Mouse (Mus musculus) embryo, embryonic 10 days (tissue): Measurements from ENCODE around the gene Zfp12.

Experiments used
- DNase-seq: peaks from one replicate; pipeline ENCODE4 v3.0.0-alpha.2; 2015; ENCODE audit warnings: low spot score

Zfp12 gene

DNA sequence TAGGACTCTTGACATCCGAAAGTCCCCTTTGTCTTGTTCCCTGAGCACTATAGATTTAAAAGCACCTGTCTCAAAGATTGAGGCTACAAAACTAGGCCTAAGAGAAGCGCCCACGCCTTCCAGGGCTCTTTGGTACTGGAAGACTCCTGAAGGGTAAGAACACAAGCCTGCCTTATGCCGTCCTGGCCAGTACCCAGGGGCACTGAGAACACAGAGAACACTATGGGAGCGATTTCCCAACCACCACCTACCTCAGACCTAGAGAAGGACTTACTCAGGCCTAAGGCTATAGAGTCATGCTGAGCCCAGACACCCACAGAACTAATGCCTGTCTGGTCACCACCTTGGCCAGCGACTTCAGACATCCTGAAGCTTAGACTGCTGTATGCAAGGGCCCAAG lies 31.8 kb downstream of the Zfp12 start:
- no peak for DNase-seq

DNA sequence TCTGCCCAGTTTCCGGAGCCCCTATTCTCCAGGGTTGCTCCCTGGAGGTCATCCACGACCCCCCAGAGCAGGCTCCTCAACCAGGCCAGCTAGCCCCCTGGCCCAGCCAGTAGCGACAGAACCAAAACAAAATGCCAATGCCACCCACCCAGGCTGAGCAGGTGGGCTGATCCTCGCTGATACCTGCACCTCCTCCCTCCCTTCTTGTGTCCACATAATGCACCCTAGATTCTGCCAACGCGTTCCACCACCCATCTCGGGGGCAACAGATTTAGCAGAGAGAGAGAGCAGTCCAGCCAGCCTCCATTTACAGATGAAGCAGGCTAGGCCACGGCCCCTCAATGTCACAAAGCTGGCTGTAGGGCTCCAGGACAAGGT lies 34.0 kb downstream of the Zfp12 start:
- no peak for DNase-seq

DNA sequence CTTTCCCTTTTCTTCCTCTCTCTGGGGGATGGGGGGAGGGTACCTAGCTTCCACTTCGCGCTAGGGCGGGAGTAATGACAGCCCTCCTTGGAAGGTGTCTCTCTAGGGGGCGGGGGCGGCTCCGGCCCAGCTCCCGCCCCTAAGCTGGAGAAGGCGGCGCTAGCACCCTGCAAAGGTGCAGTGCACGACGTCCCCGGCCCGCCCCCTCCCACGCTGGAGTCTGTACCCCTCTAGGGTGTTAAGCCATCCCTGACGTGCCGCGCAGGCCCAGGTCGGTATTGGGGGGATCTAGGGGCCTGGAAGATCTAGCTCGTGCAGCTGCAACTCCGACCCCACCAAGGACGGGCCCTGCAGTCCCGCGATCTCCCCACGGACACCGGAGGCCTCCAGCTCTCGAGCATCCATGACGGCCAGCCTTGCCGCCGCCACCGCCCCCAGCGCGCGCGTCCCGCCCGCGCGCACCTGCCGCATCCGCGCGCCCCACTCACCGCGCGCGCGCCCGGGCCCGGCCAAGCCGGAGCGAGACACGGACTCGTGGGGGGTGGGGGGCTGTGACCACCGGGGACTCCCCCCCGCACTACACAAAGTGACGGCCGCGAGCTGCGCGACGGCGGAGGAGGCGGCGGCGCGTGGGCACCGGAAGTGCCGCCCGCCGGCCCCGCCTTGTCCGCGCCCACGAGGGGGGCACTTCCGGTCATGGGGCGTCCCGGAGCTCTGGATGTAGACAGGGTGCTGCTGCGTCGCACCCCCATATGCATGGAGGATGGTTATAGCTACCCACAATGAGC lies 34.6 kb downstream of the Zfp12 start, which contains the start of gene Zfp316:
Zfp316 (minus strand) TSS at position 660 of the 788 bp plus-strand sequence.
- peak; percentile 71 for DNase-seq

DNA sequence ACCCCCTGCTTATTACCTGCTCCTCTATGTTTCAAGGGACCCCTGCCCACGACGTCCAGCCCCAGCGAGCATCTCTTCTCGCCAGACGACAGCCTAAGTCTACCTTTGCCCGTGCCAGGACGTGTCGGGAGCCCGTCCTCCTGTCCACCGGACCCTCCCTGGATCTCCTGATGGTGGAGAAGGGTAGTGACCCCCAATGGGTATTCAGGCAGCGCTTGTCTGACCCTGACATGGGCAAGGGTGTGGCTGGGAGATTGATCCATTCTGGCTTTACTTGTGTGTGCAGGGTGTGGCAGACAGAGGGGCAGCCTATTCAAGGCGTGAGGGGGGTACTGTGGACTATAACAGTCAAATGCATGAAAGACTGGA lies 35.2 kb downstream of the Zfp12 start:
- DNase-seq = no peak

DNA sequence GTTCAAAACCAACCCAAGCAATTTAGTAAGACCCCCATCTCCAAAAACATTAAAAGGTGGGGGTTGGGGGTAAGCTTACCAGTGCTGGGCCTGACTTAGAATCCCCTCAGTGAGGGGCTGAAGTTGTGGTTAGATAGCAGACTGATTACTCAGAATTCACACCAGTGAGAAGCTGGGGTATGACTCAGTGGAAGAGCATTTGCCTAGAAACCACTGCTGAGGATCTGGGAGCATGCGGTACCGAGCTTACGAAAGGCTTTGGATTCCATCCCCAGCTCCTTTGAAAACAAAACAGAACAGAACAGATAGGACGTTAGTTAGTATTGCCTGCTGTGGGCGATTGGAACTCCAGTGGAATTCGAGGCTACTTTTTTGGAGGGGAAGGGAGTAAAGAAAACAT lies 36.7 kb downstream of the Zfp12 start:
- DNase-seq = no peak

DNA sequence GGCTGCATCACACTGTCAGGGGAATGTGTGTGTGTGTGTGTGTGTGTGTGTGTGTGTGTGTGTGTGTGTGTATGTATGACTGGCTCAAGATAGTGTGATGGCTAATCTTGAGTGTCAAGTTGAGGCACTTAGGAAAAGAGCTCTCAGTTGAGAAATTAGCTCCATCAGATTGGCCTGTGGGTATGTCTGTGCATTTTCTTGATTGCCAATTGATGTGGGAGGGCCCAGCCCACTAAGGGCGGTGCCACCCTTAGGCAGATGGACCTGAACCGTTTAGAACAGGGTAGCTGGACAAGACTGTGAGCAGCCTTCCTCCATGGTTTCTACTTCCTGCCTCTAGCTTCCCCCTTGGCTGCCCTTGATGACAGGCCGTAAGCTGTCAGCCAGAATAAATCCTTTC lies 37.1 kb downstream of the Zfp12 start:
- DNase-seq = no peak

DNA sequence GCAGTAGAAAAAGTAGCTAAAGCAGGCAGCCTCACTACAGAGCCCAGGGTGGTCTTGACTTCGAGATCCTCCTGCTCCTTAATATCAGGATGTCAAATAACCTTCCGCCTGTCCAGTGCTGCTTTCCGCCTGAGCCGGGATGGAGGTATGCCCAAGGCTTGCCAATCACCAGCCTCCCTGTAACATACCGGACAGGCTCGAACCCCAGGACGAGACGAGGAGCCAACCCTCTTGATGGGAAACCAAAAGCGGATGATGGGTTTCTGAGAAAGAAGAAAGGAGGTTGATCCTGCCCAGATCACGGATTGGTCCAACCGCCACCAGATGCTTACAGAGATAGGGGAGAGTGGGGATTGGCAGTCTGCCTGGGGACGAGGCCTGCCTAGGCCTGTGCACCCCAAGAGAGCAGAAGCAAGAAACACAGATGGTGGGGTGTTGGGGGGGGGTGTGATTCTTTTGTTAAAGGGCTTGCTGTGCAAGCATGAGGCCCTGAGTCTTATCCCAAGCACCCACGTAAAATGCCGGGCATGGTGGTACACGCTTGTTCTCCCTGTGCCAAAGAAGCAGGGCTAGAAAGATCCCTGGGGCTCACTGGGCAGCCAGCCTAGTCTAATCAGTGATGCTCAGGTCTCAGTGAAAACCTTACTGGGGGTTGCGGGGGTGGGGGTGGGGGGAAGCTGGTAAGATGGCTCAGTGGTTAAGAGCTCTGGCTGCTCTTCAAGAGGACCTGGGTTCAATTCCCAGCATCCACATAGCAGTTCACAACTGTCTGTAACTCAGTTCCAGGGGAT lies 37.8 kb downstream of the Zfp12 start:
- no peak for DNase-seq

DNA sequence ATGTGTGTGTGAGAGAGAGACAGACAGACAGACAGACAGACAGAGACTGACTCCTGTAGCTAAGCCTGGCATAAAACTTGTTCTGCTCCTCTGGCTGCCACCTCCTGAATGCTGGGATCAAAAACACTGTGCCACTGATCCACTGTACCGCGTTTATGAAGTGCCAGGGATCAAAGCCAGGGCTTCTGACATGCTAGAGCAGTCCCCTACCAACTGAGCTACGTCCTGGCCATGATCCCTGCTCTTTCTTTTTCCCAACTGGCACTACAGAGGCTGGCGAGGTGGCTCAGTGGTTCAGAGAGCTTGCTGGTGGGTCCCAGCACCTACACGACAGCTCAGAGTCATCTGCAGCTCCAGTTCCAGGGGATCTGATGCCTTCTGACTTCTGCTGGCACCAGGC lies 40.8 kb downstream of the Zfp12 start:
- no peak for DNase-seq

DNA sequence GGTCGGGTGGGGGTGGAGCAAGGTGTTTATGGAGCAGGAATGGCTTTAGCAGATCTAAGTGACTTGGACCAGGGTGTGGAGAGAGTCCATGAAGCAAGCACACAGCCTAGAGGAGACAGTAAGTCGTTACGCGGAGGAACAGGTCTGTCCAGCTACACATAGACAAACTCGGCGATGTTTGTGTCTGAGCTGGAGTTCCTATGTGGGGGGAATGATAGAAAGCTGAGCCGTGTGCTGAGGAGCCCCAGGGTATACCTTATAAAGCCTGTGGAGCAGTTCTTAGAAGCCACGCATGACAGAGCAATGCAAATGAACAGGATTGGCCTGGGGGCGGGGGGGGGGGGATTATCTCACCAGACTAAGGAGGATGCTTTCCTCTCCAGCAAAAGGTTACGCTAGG lies 44.3 kb downstream of the Zfp12 start:
- no peak for DNase-seq

DNA sequence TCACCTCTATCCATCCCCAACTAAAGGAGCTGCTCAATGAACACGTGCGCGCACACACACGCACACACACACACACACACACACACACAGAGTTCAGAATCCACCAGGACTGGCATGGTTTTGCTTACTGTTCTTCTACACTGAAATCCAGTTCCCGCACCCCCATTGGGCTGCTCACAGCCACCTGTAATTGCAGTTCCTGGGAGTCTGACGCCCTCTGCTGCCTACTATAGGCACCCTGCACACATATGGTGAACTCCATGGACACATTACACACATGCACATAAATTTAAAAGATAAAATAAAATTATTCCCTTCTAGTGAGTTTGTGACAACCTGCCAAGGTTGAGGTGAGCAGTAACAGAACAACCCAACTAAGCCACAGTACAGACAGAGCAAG lies 49.8 kb downstream of the Zfp12 start:
- no peak for DNase-seq

DNA sequence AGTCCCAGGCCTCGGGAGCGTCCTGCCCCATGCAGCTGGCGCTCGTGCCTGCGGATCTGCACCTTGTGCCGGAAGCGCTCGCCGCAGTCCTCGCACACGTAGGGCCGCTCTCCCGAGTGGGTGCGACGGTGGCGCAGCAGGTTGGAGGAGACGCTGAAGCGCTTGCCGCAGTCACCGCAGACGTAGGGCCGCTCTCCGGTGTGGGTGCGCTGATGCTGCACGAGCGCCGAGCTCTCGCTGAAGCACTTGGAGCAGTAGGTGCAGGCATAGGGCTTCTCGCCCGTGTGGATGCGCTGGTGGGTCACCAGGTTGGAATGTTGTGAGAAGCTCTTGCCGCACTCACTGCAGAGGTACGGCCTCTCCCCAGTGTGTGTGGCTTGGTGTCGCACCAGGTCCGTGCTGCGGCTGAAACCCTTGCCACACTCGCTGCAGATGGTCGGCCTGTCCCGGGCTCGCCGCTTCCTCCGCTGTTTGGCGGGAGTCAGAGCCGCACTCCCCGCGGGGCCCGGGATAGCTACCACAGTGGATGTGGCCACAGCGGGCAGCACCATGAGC lies 52.9 kb downstream of the Zfp12 start:
- DNase-seq = peak; percentile 33

DNA sequence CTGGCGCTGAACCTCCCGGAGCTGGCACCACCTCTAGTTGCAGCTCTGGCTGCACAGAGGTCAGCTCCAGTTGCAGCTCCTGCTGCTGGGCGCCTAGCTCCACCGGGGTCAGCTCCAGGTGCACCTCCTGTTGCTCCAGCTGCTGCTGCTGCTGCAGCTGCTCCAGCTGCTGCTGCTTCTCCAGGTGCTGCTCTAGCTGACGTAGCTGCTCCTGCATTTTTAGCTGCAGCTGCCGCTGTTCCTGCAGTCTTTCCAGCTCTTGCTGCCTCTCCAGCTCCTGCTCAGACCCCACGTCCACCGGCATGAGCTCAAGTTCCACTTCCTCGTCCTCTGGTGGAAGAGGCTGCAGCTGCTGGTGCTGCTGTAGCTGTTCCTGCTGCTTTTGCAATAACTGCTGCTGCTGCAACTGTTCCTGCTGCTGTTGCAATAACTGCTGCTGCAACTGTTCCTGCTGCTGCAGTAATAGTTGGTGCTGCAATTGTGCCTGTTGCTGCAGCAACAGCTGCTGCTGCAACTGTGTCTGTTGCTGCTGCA lies 53.5 kb downstream of the Zfp12 start:
- no peak for DNase-seq

DNA sequence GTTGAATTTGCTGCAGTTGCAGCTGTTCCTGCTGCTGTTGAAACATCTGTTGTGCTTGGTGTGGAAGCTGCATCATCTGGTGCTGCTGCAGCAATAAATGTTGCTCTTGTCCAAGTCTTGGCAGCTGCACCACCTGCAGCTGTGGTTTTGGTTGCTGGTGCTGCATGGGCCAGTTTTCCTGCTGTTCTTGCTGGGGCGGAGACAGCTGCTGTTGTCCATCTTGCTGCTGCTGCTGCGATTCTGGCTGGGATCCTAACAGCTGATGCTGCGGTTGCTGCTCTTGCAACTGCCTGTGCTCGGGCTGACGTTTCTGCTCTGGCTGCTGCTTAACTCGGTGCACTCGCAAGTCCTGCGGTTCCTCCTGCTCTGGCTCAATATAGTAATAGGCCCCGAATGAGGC lies 54.3 kb downstream of the Zfp12 start:
- DNase-seq = no peak

DNA sequence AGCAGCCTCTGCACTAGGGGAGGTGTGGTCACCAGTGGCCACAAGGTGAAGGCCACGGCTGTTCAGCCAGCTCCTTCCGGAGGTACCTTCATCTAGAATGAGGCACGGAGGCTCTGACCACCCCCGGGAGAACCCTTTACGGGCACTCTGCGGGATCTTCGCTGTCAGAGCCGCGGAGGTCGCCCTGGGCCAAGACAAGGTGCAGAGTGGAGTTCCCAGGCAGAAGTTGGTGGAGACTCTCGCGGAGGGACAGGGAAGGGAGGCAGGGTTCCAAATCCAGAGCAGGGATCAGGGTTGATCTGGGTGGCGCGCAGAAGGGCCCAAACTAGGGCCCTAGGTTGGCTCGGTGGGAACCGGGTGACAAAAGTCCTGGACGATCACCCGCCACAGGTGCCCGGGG lies 57.9 kb downstream of the Zfp12 start:
- no peak for DNase-seq

DNA sequence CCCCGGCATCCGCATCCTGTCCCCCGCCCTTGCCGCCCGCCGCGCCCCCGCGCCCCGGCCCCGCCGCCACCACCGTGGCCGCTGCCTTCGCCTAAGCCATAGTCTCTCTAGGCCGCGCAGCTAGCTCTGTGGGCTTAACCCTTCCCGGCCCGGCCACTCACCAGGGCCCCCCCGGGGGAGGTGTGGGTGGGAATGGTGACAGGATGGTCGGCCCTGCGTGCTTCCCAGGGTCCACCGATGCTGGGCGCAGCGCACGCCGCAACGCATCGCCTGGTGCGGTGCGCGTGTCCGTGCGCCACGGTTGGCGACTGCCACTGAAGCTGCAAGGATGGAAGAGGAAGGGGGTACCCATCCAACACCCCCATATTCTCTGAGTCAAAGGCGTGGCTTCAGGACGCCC lies 58.4 kb downstream of the Zfp12 start, which contains the start of gene Zfp853:
Zfp853 (minus strand) TSS at position 220 of the 400 bp plus-strand sequence.
- DNase-seq = no peak

DNA sequence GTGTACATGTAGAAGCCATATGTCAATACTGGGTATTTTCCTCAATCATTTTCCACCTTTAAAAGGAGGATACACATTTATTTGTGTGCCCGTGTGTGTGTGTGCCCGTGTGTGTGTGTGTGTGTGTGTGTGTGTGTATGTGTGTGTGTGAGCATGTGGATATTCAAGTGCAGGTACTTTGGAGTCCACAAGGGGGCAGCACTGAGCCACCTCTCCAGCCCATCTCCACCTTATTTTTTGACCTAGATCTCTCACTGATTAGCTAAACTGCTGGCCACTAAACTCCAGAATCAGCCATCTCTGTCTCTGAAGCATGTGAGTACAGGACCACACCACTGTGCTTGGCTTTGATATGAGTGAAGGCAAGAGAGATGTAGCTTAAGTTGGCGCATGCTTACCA lies 59.9 kb downstream of the Zfp12 start:
- no peak for DNase-seq

DNA sequence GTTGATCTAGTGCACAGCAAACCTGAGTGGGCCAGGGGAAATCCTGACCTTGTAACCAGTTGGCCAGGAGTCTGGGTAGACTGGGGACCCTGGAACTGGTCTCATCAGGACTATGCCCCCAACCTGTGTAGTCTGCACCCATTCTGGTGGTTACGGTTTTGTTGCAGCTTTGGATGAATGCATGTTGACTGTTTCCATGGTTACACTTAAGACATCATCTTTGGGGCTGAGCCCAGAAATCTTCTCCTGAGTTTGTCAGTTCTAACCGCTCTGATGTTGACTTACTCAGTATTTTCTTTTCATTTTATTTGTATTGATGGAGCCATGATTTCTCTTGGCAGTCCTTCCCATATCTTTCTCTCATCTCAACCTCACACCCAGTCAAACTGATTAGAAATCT lies 60.4 kb downstream of the Zfp12 start:
- no peak for DNase-seq

DNA sequence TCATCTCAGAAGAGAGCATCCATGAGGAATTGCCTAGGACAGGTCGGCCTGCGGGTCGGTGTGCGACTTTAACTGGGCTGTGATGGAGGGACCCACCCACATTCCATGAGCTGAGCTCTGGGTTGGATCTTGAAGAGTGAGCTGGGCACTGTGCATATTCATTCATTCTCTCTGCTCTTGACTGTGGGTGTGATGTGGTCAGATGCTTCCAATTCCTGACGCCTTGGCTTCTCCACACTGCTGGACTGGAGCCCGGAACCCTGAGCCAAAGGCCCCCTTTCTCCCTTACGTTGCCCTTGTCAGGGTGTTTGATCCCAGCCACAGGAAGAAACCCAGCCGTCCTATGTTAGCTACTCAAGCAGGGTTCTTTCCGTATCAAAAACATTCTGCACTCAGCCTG lies 63.0 kb downstream of the Zfp12 start:
- DNase-seq = no peak

DNA sequence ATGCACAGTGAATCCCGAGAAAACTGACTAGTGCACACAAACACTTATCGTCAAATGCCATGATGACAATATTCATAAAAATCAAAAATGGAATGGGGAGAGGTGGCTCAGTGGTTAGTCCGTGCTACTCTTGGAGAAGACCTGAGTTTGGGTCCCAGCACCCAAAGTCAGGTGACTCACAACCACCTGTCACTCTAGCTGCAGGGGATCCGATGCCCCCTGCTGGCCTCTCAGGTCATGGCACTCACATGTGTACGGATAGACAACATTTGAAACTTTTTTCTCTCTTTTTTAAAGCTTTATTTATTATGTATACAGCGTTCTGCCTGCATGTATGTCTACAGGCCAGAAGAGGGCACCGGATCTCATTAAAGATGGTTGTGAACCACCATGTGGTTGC lies 63.4 kb downstream of the Zfp12 start:
- DNase-seq = no peak
